3 mouse cellular contexts compared by ENCODE assay signal in genomic region chr7:86815241-86815640, GRCm38 (mm10).
DNase-seq lines count a peak whose midpoint lies in the region.

No protein-coding gene starts in this region.

- peak; percentile 38 for DNase-seq in ES-CJ7 (ENCODE audit: low read depth, low spot score)
- peak; percentile 81 for DNase-seq in R1 (ENCODE audit: low read depth, low spot score)
- DNase-seq in ZHBTc4 (ENCODE audit: low read depth, low spot score), result peak; percentile 68
